Mouse (Mus musculus) lung, postnatal 14 days (tissue): ENCODE data around the gene Gm21992.

Source experiments
- DNase-seq: peaks from one replicate; pipeline ENCODE4 v3.0.0; 2021

Gm21992 gene

GRCm38 (mm10) chr19:4711098-4711600 lies 100.3 kb downstream of the Gm21992 start, which contains the start of gene Sptbn2:
Gene Sptbn2 (plus strand): TSS chr19:4711167.
- DNase-seq, result no peak

DNA sequence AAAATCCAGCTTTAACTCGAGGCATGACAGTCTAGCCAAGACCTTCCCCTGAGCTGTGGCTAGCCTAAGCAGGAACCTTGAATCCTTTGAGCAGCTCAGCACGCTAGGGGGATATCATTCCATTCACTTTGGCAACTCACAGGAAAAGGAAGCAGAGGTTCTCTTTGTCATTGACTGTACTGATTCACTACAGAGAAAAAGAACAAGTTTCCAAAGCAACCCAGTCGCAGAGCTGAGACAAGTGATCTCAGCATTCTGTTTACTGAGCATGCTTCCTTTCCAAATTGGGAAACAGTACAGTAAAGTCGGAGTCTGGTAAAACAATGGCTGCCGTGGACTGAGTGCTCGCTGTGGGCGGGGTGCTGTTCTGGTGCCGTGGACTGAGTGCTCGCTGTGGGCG lies 102.6 kb downstream of the Gm21992 start:
- DNase-seq, result no peak

DNA sequence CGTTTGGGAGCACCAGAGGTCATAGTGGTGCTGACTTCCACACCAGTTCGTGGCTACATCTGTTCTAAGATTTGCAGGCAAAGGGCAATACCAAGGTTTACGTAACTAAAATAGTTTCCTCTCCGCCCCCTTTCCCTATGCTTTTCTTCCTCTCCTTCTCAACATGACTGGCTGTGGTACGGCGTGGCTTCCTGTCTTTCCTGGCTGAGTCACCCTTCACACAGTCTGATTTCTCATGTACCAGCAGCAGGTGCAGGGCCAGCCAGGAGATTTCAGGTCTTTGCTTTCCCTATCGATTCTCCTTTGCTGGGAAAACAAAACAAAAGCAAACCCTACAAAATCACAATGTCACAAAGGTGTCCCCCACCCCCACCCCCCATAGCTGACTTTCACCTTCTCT lies 110.2 kb downstream of the Gm21992 start:
- no peak for DNase-seq

- DNase-seq, result no peak
Measured at GRCm38 (mm10) chr19:4700656-4701055, 110.8 kb downstream of the Gm21992 start.

DNA sequence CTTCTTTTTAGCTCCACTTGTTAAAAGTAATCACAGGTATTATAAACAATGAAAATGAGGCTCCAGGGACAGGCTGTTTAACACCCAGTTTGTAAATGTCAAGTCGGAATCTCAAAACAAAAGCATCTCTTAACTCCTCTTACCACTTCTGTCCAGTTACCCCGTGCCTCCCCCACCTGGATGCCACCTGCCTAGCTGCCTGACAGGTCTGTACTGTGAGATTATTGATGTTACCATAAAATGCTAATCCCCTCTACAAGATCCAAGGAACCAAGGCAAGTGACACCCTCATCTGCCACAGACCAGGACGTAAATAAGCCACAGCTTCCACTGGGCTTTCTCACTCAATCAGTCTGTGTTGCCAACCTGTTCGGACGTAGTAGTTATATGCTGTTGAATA lies 111.6 kb downstream of the Gm21992 start:
- no peak for DNase-seq

DNA sequence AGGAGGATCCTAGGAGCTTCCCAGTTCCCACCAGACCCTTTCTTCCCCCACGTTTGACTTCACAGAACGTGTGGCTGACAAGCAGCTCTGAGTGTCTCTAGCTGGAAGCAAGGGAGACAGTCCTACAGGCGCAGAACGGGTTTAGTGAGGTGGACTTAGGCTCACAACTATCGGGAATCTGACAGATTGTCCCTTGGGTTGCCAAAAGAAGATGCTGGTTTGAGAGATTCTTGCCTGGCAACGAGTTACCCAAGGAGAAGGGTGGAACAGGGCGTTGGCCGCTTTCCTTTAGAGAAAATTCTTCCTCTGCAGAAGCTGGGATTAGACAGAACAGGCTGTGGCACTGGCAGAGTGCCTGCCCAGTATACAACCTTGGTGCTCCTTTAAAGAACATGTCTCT lies 112.6 kb downstream of the Gm21992 start:
- no peak for DNase-seq

- peak; percentile 72 for DNase-seq
Measured at GRCm38 (mm10) chr19:4698205-4698677, 113.2 kb downstream of the Gm21992 start, which contains the start of gene Gm960. Gene Gm960 (minus strand): TSS chr19:4698668.

GRCm38 (mm10) chr19:4697721-4698120 lies 113.7 kb downstream of the Gm21992 start:
- DNase-seq, result no peak

DNA sequence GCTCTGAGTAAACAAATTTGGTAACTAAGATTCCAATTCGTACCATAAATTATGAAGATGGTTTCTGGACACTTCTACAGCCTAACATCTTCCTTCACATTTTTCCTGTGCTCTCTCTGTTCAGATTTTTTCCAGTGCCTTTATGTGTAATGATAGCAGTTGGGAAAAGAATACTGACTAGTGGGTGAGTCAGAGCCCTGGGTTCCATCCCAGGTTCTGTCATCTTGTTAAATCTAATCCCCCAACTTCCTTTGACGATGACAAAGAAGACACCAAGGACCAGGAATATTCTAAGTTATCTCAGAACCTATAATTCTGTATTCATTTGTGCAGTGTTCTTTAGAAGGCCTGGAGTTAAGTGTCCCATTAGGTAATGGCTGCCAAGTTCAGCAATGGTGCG lies 114.3 kb downstream of the Gm21992 start:
- no peak for DNase-seq

- DNase-seq, result no peak
Measured at GRCm38 (mm10) chr19:4694346-4694745, 117.1 kb downstream of the Gm21992 start.
